Mouse (Mus musculus) cerebellum, postnatal 10 days (tissue): ENCODE data around the gene Usp6nl.
A peak's percentile ranks its signal among the peaks of the same experiment; 100 is the strongest.

Experiments
- DNase-seq, 2 experiments: peaks; one replicate each; pipeline ENCODE4 v3.0.0; 2021; ENCODE audit warnings: mixed read lengths in 2 of 2

Gene Usp6nl

GRCm38 (mm10) chr2:6378590-6379205 lies 56.2 kb downstream of the Usp6nl start:
- no peak for DNase-seq

- no peak for DNase-seq
These were observed 57.3 kb downstream of the Usp6nl start for GRCm38 (mm10) chr2:6379731-6380212.

- DNase-seq: no peak
These were observed 57.9 kb downstream of the Usp6nl start for GRCm38 (mm10) chr2:6380401-6380800.

- DNase-seq: no peak
These were observed 62.1 kb downstream of the Usp6nl start for GRCm38 (mm10) chr2:6384407-6385146.

GRCm38 (mm10) chr2:6389162-6389561 lies 66.7 kb downstream of the Usp6nl start:
- DNase-seq: no peak

- no peak for DNase-seq
These were observed 68.8 kb downstream of the Usp6nl start for GRCm38 (mm10) chr2:6391261-6391660.

- no peak for DNase-seq
These were observed 69.5 kb downstream of the Usp6nl start for GRCm38 (mm10) chr2:6391940-6392339.

GRCm38 (mm10) chr2:6395851-6396625 lies 73.6 kb downstream of the Usp6nl start:
- DNase-seq: no peak

GRCm38 (mm10) chr2:6396626-6397146 lies 74.2 kb downstream of the Usp6nl start:
- DNase-seq: no peak

GRCm38 (mm10) chr2:6397166-6397565 lies 74.7 kb downstream of the Usp6nl start:
- DNase-seq: peak; percentile 59 to 62

GRCm38 (mm10) chr2:6398826-6399225 lies 76.4 kb downstream of the Usp6nl start:
- DNase-seq: no peak

- DNase-seq: no peak
These were observed 78.6 kb downstream of the Usp6nl start for GRCm38 (mm10) chr2:6401039-6401438.

GRCm38 (mm10) chr2:6403375-6403774 lies 80.9 kb downstream of the Usp6nl start:
- peak; percentile 21 to 22 for DNase-seq

- no peak for DNase-seq
These were observed 81.5 kb downstream of the Usp6nl start for GRCm38 (mm10) chr2:6403991-6404390.

GRCm38 (mm10) chr2:6404627-6405026 lies 82.2 kb downstream of the Usp6nl start:
- DNase-seq: no peak

- peak; percentile 93 to 95 for DNase-seq
These were observed 82.9 kb downstream of the Usp6nl start for GRCm38 (mm10) chr2:6405059-6406033.

GRCm38 (mm10) chr2:6407711-6408110 lies 85.2 kb downstream of the Usp6nl start:
- no peak for DNase-seq

- DNase-seq: no peak
These were observed 90.2 kb downstream of the Usp6nl start for GRCm38 (mm10) chr2:6412645-6413044.

GRCm38 (mm10) chr2:6413723-6414122 lies 91.3 kb downstream of the Usp6nl start:
- DNase-seq: no peak

- no peak for DNase-seq
These were observed 91.9 kb downstream of the Usp6nl start for GRCm38 (mm10) chr2:6414400-6414799.

GRCm38 (mm10) chr2:6417158-6417557 lies 94.7 kb downstream of the Usp6nl start:
- DNase-seq: no peak
